Comparison of ENCODE assay signal across 10 mouse cellular contexts in genomic region chr13:73887415-73887874, GRCm38 (mm10). TPM values are rescaled to one million over a fixed set of nuclear protein-coding genes. Genes with fewer than 3 reads are reported as not detected.
DNase-seq lines count a peak whose midpoint lies in the region; ATAC-seq lines count a peak whose summit lies in the region.
"Had no signal": no experiment of that assay in that cellular context is flagged by ENCODE, and none has a peak within 500 bp of the region (broad histone marks: within the 10 kb centered on the region; RNA-seq: fewer than 3 reads in every experiment).

No protein-coding gene starts in this region.

- H3K4me3 ChIP-seq in hindbrain, embryonic 10.5 days: no peak overlapping the region
- no peak overlapping the region for H3K4me3 ChIP-seq in hindbrain, embryonic 14.5 days (replicated peaks; ENCODE audit: low read length)
- no peak overlapping the region for H3K4me3 ChIP-seq in heart, embryonic 15.5 days
- no peak overlapping the region for H3K4me3 ChIP-seq in limb, embryonic 12.5 days (replicated peaks)
- H3K4me3 ChIP-seq in liver, embryonic 12.5 days: no peak overlapping the region
- H3K4me3 ChIP-seq: neural tube, embryonic 12.5 days had no signal

- H3K9ac ChIP-seq in hindbrain, embryonic 14.5 days: no peak overlapping the region
- no peak overlapping the region for H3K9ac ChIP-seq in heart, embryonic 15.5 days
- H3K9ac ChIP-seq in limb, embryonic 12.5 days (replicated peaks): no peak overlapping the region
- no peak overlapping the region for H3K9ac ChIP-seq in liver, embryonic 12.5 days
- H3K9ac ChIP-seq: neural tube, embryonic 12.5 days had no signal

- no peaks in the 10 kb centered on the region for H3K9me3 ChIP-seq in hindbrain, embryonic 10.5 days
- H3K9me3 ChIP-seq in hindbrain, embryonic 14.5 days (ENCODE audit: control insufficient read depth, low read length): no peaks in the 10 kb centered on the region
- no peaks in the 10 kb centered on the region for H3K9me3 ChIP-seq in heart, embryonic 15.5 days (replicated peaks)
- no peaks in the 10 kb centered on the region for H3K9me3 ChIP-seq in limb, embryonic 12.5 days
- no peaks in the 10 kb centered on the region for H3K9me3 ChIP-seq in liver, embryonic 12.5 days (replicated peaks)
- H3K9me3 ChIP-seq: neural tube, embryonic 12.5 days had no signal

- H3K4me1 ChIP-seq in hindbrain, embryonic 10.5 days (replicated peaks): peaks cover 17% of the 10 kb centered on the region; the same call in 1 of the 2 replicates
- no peaks in the 10 kb centered on the region for H3K4me1 ChIP-seq in hindbrain, embryonic 14.5 days (replicated peaks; ENCODE audit: control insufficient read depth, insufficient read depth, low read length)
- H3K4me1 ChIP-seq in heart, embryonic 15.5 days (replicated peaks): peaks cover 20% of the 10 kb centered on the region
- H3K4me1 ChIP-seq in limb, embryonic 12.5 days (replicated peaks): peaks cover 34% of the 10 kb centered on the region
- H3K4me1 ChIP-seq in liver, embryonic 12.5 days: no peaks in the 10 kb centered on the region
- H3K4me1 ChIP-seq: neural tube, embryonic 12.5 days had no signal

- no peaks in the 10 kb centered on the region for H3K36me3 ChIP-seq in hindbrain, embryonic 10.5 days
- no peaks in the 10 kb centered on the region for H3K36me3 ChIP-seq in hindbrain, embryonic 14.5 days (replicated peaks; ENCODE audit: control insufficient read depth, insufficient read depth)
- no peaks in the 10 kb centered on the region for H3K36me3 ChIP-seq in heart, embryonic 15.5 days
- no peaks in the 10 kb centered on the region for H3K36me3 ChIP-seq in limb, embryonic 12.5 days
- no peaks in the 10 kb centered on the region for H3K36me3 ChIP-seq in liver, embryonic 12.5 days
- H3K36me3 ChIP-seq: neural tube, embryonic 12.5 days had no signal

- H3K27ac ChIP-seq in hindbrain, embryonic 10.5 days: no peak overlapping the region
- H3K27ac ChIP-seq in hindbrain, embryonic 14.5 days: no peak overlapping the region
- H3K27ac ChIP-seq in heart, embryonic 15.5 days: no peak overlapping the region
- peak overlapping the region; percentile 54 for H3K27ac ChIP-seq in limb, embryonic 12.5 days
- H3K27ac ChIP-seq in liver, embryonic 12.5 days: no peak overlapping the region
- H3K27ac ChIP-seq: neural tube, embryonic 12.5 days had no signal

- WGBS in hindbrain, embryonic 10.5 days: 64% methylated on average over 4 of the region's 4 CpGs
- 77% methylated on average over 4 of the region's 4 CpGs for WGBS in hindbrain, embryonic 14.5 days
- 30% methylated on average over 4 of the region's 4 CpGs for WGBS in heart, embryonic 15.5 days
- 9% methylated on average over 4 of the region's 4 CpGs for WGBS in limb, embryonic 12.5 days
- 59% methylated on average over 4 of the region's 4 CpGs for WGBS in liver, embryonic 12.5 days (ENCODE audit: insufficient replicate concordance)

- no peak overlapping the region for H3K4me2 ChIP-seq in hindbrain, embryonic 14.5 days (replicated peaks)
- no peak overlapping the region for H3K4me2 ChIP-seq in heart, embryonic 15.5 days
- H3K4me2 ChIP-seq in limb, embryonic 12.5 days: no peak overlapping the region
- no peak overlapping the region for H3K4me2 ChIP-seq in liver, embryonic 12.5 days
- H3K4me2 ChIP-seq: neural tube, embryonic 12.5 days had no signal

- DNase-seq in hindbrain, embryonic 10.5 days (ENCODE audit: low spot score): peak; percentile 46
- no peak for DNase-seq in hindbrain, embryonic 14.5 days (ENCODE audit: low spot score)
- peak; percentile 49 for DNase-seq in testis, postnatal 14 days (ENCODE audit: low spot score)
- DNase-seq in natural killer cell, adult 2 months (ENCODE audit: low spot score in 2 of 2): no peak
- no peak for DNase-seq in layer of hippocampus, adult 8-10 months (ENCODE audit: low spot score in 2 of 2)

- ATAC-seq in hindbrain, embryonic 14.5 days (ENCODE audit: low FRiP score): no peak
- peak; percentile 56 for ATAC-seq in heart, embryonic 15.5 days (replicated peaks; ENCODE audit: insufficient number of reproducible peaks, insufficient read depth, low FRiP score, low read depth)
- peak; percentile 55; the same call in 1 of the 2 replicates for ATAC-seq in limb, embryonic 12.5 days (ENCODE audit: insufficient number of reproducible peaks, insufficient read depth, low FRiP score, low TSS enrichment, low read depth)
- ATAC-seq in liver, embryonic 12.5 days: no peak

- no peaks in the 10 kb centered on the region for H3K27me3 ChIP-seq in hindbrain, embryonic 10.5 days (ENCODE audit: insufficient read depth, poor library complexity, severe bottlenecking)
- H3K27me3 ChIP-seq in hindbrain, embryonic 14.5 days (ENCODE audit: control insufficient read depth, insufficient read depth, low read length): no peaks in the 10 kb centered on the region
- H3K27me3 ChIP-seq in heart, embryonic 15.5 days: no peaks in the 10 kb centered on the region
- no peaks in the 10 kb centered on the region for H3K27me3 ChIP-seq in limb, embryonic 12.5 days
- no peaks in the 10 kb centered on the region for H3K27me3 ChIP-seq in liver, embryonic 12.5 days (replicated peaks)
- H3K27me3 ChIP-seq: CH12.LX; neural tube, embryonic 12.5 days had no signal

RNA-seq across cellular contexts. Expression of gene Nkd2, which starts 40.0 kb away (rescaled TPM):
- 15.8 and 18.1 TPM in 2 replicates for polyA plus RNA-seq in hindbrain, embryonic 10.5 days (2016; fragmentation: Nextera tagmentation; extraction: Ambion mirVana)
- 13.2 and 13.3 TPM in 2 replicates for polyA plus RNA-seq in hindbrain, embryonic 14.5 days (2014; fragmentation: Nextera tagmentation; extraction: Ambion mirVana)
- polyA plus RNA-seq in heart, embryonic 15.5 days (2015; fragmentation: Nextera tagmentation; extraction: Ambion mirVana): 3.0 and 3.6 TPM in 2 replicates
- 57.5 and 61.6 TPM in 2 replicates for polyA plus RNA-seq in limb, embryonic 12.5 days (2016; fragmentation: Nextera tagmentation; extraction: Ambion mirVana)
- 10 to 100 TPM in 1 of 4 experiments, 1 to 10 TPM in 3; 6.1 to 12.0 (median 7.5) TPM for total RNA-seq in layer of hippocampus, adult 8-10 months (2022)
- polyA plus RNA-seq in liver, embryonic 12.5 days (2016; fragmentation: Nextera tagmentation; extraction: Ambion mirVana): 0.21 and 0.42 TPM in 2 replicates
- total RNA-seq: CH12.LX had no signal

RNA-seq across cellular contexts. Expression of gene Trip13, which starts 50.1 kb away (rescaled TPM):
- polyA plus RNA-seq in hindbrain, embryonic 10.5 days (2016; fragmentation: Nextera tagmentation; extraction: Ambion mirVana): 51.5 and 61.9 TPM in 2 replicates
- 10.0 and 11.7 TPM in 2 replicates for polyA plus RNA-seq in hindbrain, embryonic 14.5 days (2014; fragmentation: Nextera tagmentation; extraction: Ambion mirVana)
- polyA plus RNA-seq in heart, embryonic 15.5 days (2015; fragmentation: Nextera tagmentation; extraction: Ambion mirVana): 22.0 and 25.4 TPM in 2 replicates
- polyA plus RNA-seq in limb, embryonic 12.5 days (2016; fragmentation: Nextera tagmentation; extraction: Ambion mirVana): 49.5 and 57.6 TPM in 2 replicates
- total RNA-seq in layer of hippocampus, adult 8-10 months (2022): 1 to 10 TPM in 1 of 4 experiments, under 1 TPM in 3; 0.34 to 2.2 (median 0.65) TPM
- polyA plus RNA-seq in liver, embryonic 12.5 days (2016; fragmentation: Nextera tagmentation; extraction: Ambion mirVana): 37.6 and 38.6 TPM in 2 replicates

RNA-seq across cellular contexts. Expression of gene Brd9, which starts 50.2 kb away (rescaled TPM):
- 56.3 and 64.6 TPM in 2 replicates for polyA plus RNA-seq in hindbrain, embryonic 10.5 days (2016; fragmentation: Nextera tagmentation; extraction: Ambion mirVana)
- polyA plus RNA-seq in hindbrain, embryonic 14.5 days (2014; fragmentation: Nextera tagmentation; extraction: Ambion mirVana): 80.6 and 86.8 TPM in 2 replicates
- 37.0 and 37.5 TPM in 2 replicates for polyA plus RNA-seq in heart, embryonic 15.5 days (2015; fragmentation: Nextera tagmentation; extraction: Ambion mirVana)
- polyA plus RNA-seq in limb, embryonic 12.5 days (2016; fragmentation: Nextera tagmentation; extraction: Ambion mirVana): 59.7 and 66.7 TPM in 2 replicates
- total RNA-seq in layer of hippocampus, adult 8-10 months (2022): 100 to 1,000 TPM; 107 to 121 (median 112) TPM
- polyA plus RNA-seq in liver, embryonic 12.5 days (2016; fragmentation: Nextera tagmentation; extraction: Ambion mirVana): 19.9 and 20.2 TPM in 2 replicates

Comparison
In these comparisons a context has a peak if more than half of its experiments do, and no peak if none do; other contexts are left out.
1. DNase-seq: peak in hindbrain, embryonic 10.5 days (single experiment) and testis, postnatal 14 days (single experiment); none in hindbrain, embryonic 14.5 days (single experiment), natural killer cell, adult 2 months (0 of 2) and layer of hippocampus, adult 8-10 months (0 of 2).
2. ATAC-seq: peak in heart, embryonic 15.5 days (single experiment) and limb, embryonic 12.5 days (single experiment); none in hindbrain, embryonic 14.5 days (single experiment) and liver, embryonic 12.5 days (single experiment).